Mouse (Mus musculus): ENCODE measurements around the gene Plcg1. TPM values are rescaled to one million over a fixed set of nuclear protein-coding genes. Genes with fewer than 3 reads are reported as not detected.

The Plcg1 gene
- polyA plus RNA-seq, 1 experiment from 2014 or later = 51.8 TPM

- no peaks in the 10 kb centered on the region for H3K9me3 ChIP-seq
- no peak overlapping the region for H3K4me2 ChIP-seq
- no peak for ATAC-seq (ENCODE audit: insufficient number of reproducible peaks, low FRiP score, low TSS enrichment, low read depth)
- no peak overlapping the region for H3K9ac ChIP-seq
- no peak overlapping the region for H3K27ac ChIP-seq
- H3K4me1 ChIP-seq = peaks cover 5% of the 10 kb centered on the region; the same call in 1 of the 2 replicates
- H3K36me3 ChIP-seq = 0 out of 2 replicates have a peak, but pooled peaks cover 3% of the 10 kb centered on the region
- no peaks in the 10 kb centered on the region for H3K27me3 ChIP-seq
- H3K4me3 ChIP-seq = no peak overlapping the region
Measured at GRCm38 (mm10) chr2:160810376-160810775, 79.3 kb downstream of the Plcg1 start.

- Histone ChIP-seq H3K4me1 (peaks cover 5% of the 10 kb centered on the region; the same call in 1 of the 2 replicates), H3K4me3 (no peak overlapping the region), H3K9me3 (no peaks in the 10 kb centered on the region), H3K36me3 (0 out of 2 replicates have a peak, but pooled peaks cover 5% of the 10 kb centered on the region), H3K4me2 (no peak overlapping the region), H3K9ac (no peak overlapping the region), H3K27me3 (no peaks in the 10 kb centered on the region), H3K27ac (no peak overlapping the region)
- ATAC-seq (ENCODE audit: insufficient number of reproducible peaks, low FRiP score, low TSS enrichment, low read depth) = no peak
- 81% methylated on average over 1 of the region's 1 CpGs for WGBS
Measured at GRCm38 (mm10) chr2:160810802-160811201, 79.7 kb downstream of the Plcg1 start.

Other genes starting within 250 kb of the Plcg1 start
- gene Top1, start 85.4 kb upstream of the Plcg1 start, polyA plus RNA-seq (2015; fragmentation: Nextera tagmentation; extraction: Ambion mirVana) = 61.8 and 67.6 TPM in 2 replicates
- 12.2 and 13.3 TPM in 2 replicates for gene Zhx3, start 141.7 kb downstream of the Plcg1 start, polyA plus RNA-seq (2015; fragmentation: Nextera tagmentation; extraction: Ambion mirVana)
- gene Lpin3, start 149.4 kb downstream of the Plcg1 start, polyA plus RNA-seq (2015; fragmentation: Nextera tagmentation; extraction: Ambion mirVana) = 4.7 and 5.1 TPM in 2 replicates
- 47.6 and 54.6 TPM in 2 replicates for gene Emilin3, start 181.0 kb downstream of the Plcg1 start, polyA plus RNA-seq (2015; fragmentation: Nextera tagmentation; extraction: Ambion mirVana)